Mouse (Mus musculus) lung, postnatal 4 days (tissue): ENCODE data around the gene Arih1.
"Not testable (repeated sequence)": the region's sequence is repeated elsewhere in the genome, so short reads cannot be mapped to it uniquely, and the experiment has no call there.

Experiments used
- DNase-seq, 2 experiments: peaks; one replicate each; pipeline ENCODE4 v3.0.0; 2021

Gene Arih1

DNA sequence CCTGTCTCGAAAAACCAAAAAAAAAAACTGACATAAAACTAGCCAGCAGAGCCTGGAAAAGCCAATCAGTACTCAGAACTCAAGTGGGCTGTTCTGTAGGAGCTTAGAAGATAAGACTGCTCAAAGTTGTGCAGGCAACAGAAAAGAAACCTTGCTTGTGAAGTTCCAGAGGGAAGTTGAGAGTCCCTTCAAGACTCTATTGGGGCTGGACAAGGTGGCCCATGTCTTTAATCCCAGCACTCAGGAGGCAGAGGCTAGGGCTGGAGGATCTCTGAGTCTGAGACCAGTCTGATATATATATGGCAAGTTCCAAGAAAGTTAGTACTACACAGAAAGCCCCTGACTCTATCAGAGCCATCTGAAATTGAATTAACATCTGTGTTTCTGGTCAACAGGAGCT, 28.0 kb downstream of the Arih1 start:
- no peak for DNase-seq

- no peak for DNase-seq
Observed at GRCm38 (mm10) chr9:59457671-59458070, 28.7 kb downstream of the Arih1 start.

- DNase-seq = no peak
Observed at GRCm38 (mm10) chr9:59455404-59456068, 30.9 kb downstream of the Arih1 start.

DNA sequence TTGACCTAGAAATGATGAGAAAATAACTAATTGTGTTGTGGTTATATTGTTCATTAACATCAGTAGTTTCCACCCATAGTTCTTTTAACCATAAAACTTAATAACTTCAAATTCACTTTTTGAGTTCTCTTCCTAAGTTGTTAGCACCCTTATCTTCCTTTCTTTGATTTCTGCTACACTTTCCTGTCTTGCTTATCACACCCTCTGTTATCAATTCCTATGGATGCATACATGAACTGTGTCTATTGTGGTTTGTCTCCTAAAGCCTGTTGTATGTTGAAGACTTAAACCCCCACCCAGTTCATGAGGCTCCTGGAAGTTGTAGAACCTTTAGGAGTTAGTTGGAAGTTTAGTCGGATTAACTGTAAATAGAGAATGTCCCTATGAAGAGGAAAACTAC, 52.7 kb downstream of the Arih1 start:
- DNase-seq = no peak

DNA sequence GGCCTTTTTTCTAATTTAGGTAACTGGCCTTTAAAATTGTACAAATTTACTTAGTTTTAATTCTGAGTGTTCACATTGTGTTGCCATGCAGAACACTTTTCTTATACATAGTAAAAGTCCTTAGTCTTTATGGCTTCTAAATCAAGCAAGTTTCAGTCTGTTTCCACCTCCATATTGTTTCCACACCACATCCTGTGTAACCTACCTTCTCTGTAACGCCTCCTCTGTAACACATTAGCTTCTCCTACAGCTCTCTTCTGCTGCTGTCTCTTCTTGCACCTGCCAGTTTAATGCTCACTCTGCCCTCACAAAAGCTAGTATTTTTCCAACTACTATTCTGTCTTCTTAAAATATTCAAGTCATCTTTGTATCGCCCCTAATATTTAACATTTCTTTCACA, 54.8 kb downstream of the Arih1 start:
- DNase-seq = no peak

- DNase-seq = no peak
Observed at GRCm38 (mm10) chr9:59420487-59420886, 65.9 kb downstream of the Arih1 start.

GRCm38 (mm10) chr9:59407271-59407670, 79.1 kb downstream of the Arih1 start:
- no peak for DNase-seq

GRCm38 (mm10) chr9:59389086-59389485, 97.3 kb downstream of the Arih1 start:
- DNase-seq = no peak

- DNase-seq = no peak
Observed at GRCm38 (mm10) chr9:59388311-59388710, 98.1 kb downstream of the Arih1 start.

GRCm38 (mm10) chr9:59387461-59387860, 99.0 kb downstream of the Arih1 start:
- DNase-seq = no peak

- DNase-seq = no peak
Observed at GRCm38 (mm10) chr9:59375626-59376025, 110.8 kb downstream of the Arih1 start.

- no peak for DNase-seq
Observed at GRCm38 (mm10) chr9:59369646-59370045, 116.8 kb downstream of the Arih1 start.

- no peak for DNase-seq
Observed at GRCm38 (mm10) chr9:59369220-59369619, 117.2 kb downstream of the Arih1 start.

- DNase-seq = not testable (repeated sequence)
Observed at GRCm38 (mm10) chr9:59360487-59360886, 125.9 kb downstream of the Arih1 start.

GRCm38 (mm10) chr9:59358041-59358440, 128.4 kb downstream of the Arih1 start:
- not testable (repeated sequence) for DNase-seq

DNA sequence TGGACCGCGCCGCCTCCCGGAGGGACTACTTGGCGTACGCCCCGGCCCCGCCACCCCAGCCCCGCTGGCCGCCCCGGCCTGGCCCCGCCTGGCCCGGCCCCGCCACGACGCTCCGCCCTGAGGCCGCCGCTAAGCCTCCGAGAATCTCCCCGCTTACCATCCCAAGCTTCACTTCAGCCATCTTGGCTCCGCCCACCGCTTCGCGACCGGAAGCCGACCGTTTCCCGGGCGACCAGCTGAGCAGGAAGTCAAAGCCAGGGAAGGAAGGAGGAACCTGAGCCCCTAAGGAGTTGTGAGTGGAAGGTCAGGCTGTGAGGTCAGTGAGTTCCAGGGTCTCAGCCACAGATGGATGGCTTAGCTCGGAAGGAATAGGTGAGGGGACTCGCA, 133.2 kb downstream of the Arih1 start, which contains the start of gene Bbs4:
Gene Bbs4, minus strand, starts transcription at position 256 of the 387 bp plus-strand sequence.
- DNase-seq = peak; percentile 94 to 95

GRCm38 (mm10) chr9:59352586-59353252, 133.7 kb downstream of the Arih1 start:
- no peak for DNase-seq

GRCm38 (mm10) chr9:59346176-59346575, 140.2 kb downstream of the Arih1 start:
- no peak for DNase-seq

- peak in 1 of 2 experiments; percentile 10 for DNase-seq
Observed at GRCm38 (mm10) chr9:59340002-59340401, 146.4 kb downstream of the Arih1 start.

DNA sequence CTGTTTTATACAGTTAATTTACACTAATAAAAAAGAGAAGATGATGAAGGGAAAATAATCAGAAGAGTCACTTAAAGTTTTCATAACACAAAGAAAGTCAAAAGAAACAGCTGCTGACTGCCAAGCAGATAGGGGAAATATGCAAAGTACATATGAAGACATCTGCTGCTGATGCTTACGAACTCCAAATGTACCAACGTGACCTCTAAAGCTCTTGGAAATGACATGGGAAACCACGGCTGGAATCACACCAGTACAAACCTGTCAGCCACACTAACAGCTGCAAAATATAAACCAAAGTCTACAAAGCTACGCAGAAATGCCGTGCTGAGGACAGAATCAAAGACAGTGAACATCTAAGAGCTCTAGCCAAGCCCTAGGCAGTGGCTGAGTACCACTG, 147.3 kb downstream of the Arih1 start:
- no peak for DNase-seq

DNA sequence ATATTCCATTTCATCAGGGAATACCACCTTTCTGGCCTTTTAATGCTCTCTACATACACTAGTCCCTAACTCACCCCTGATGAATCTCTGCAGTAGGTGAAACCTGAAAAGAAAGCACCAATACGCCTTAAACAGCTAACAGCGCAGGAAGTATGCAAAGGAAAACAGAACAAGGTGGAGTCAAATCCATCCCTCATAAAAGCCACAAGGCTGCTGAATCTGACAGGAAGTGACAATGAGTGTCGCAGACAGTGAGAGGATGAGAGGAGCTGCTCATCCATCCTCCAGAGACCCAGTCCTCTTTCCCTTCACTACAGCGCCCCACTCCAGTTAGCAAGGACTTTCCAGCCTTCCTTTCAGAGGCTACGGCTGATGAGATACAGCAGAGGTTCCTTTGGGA, 148.0 kb downstream of the Arih1 start:
- DNase-seq = no peak
